Mouse (Mus musculus) stomach, embryonic 15.5 days (tissue): ENCODE results near the gene Dqx1. TPM values are rescaled to one million over a fixed set of nuclear protein-coding genes. Genes with fewer than 3 reads are reported as not detected.

Experiments
- ATAC-seq: fragments of 200-750 bp; cut with Nextera tagmentation; 2 replicates; pipeline ENCODE4 v1.8.0; 2017; ENCODE audit warnings: low read depth, moderate number of reproducible peaks, moderate TSS enrichment; ENCODE audit not compliant: insufficient read depth, low FRiP score
- H3K27ac ChIP-seq: fragments of 300-500 bp; sonication (generic); 2 replicates; pipeline ENCODE4 v1.5.1; 2015; ENCODE audit warnings: mild to moderate bottlenecking, inconsistent platforms
- H3K27me3 ChIP-seq: fragments of 300-500 bp; sonication (generic); replicated peaks from 2 replicates; pipeline ENCODE4 v1.6.1; 2015; ENCODE audit warnings: inconsistent platforms
- H3K36me3 ChIP-seq: fragments of 300-500 bp; sonication (generic); 2 replicates; pipeline ENCODE4 v1.6.1; 2015; ENCODE audit warnings: inconsistent platforms
- H3K4me1 ChIP-seq: fragments of 300-500 bp; sonication (generic); 2 replicates; pipeline ENCODE4 v1.6.1; 2015; ENCODE audit warnings: inconsistent platforms
- H3K4me2 ChIP-seq: fragments of 300-500 bp; sonication (generic); 2 replicates; pipeline ENCODE4 v1.6.1; 2015; ENCODE audit warnings: mild to moderate bottlenecking, inconsistent platforms
- H3K4me3 ChIP-seq: fragments of 300-500 bp; sonication (generic); replicated peaks from 2 replicates; pipeline ENCODE4 v1.5.1; 2015; ENCODE audit warnings: inconsistent platforms
- H3K9ac ChIP-seq: fragments of 300-500 bp; sonication (generic); 2 replicates; pipeline ENCODE4 v1.6.1; 2015; ENCODE audit warnings: inconsistent platforms
- H3K9me3 ChIP-seq: fragments of 300-500 bp; sonication (generic); 2 replicates; pipeline ENCODE4 v1.6.1; 2016; ENCODE audit warnings: inconsistent platforms
- WGBS: fragments of 180-500 bp; shearing (Covaris S2); methylation state at CpG from one replicate; pipeline ENCODE4 v1.1.7; 2015; 5-methylcytosine and 5-hydroxymethylcytosine counted together
- polyA plus RNA-seq: library from polyadenylated mRNA; unstranded; fragments of >200 nt; fragmentation: Nextera tagmentation; extraction: Ambion mirVana; gene quantifications from 2 replicates; pipeline ENCODE4 v1.2.1, GENCODE M21; 2015

Dqx1 gene
- polyA plus RNA-seq, 1 experiment from 2014 or later: 5.4 TPM

DNA sequence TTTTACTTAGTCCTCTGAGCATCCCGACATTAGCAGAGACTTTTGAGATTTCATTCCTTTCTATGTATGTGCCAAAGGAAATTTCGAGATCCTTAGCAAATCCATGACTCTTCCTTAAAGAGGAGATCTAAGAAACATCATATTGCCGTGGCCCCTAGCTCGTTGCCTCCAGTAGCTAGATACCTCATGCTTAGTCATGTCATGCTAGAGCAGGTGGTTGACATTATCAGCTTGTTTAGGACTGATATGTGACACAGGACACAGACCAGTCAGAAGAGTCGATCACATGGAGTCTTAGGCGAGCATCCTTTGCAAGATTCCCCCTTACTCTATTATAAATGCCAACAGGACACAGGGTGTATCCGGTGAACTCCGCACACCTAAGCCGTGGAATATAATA, 34.6 kb upstream of the Dqx1 start:
- no peak overlapping the region for H3K4me2 ChIP-seq
- no peak overlapping the region for H3K27ac ChIP-seq
- H3K9me3 ChIP-seq: no peaks in the 10 kb centered on the region
- ATAC-seq: peak; percentile 79; the same call in 1 of the 2 replicates
- no peaks in the 10 kb centered on the region for H3K27me3 ChIP-seq
- WGBS: 83% methylated on average over 9 of the region's 9 CpGs
- no peaks in the 10 kb centered on the region for H3K36me3 ChIP-seq
- no peak overlapping the region for H3K9ac ChIP-seq
- no peaks in the 10 kb centered on the region for H3K4me1 ChIP-seq
- no peak overlapping the region for H3K4me3 ChIP-seq

DNA sequence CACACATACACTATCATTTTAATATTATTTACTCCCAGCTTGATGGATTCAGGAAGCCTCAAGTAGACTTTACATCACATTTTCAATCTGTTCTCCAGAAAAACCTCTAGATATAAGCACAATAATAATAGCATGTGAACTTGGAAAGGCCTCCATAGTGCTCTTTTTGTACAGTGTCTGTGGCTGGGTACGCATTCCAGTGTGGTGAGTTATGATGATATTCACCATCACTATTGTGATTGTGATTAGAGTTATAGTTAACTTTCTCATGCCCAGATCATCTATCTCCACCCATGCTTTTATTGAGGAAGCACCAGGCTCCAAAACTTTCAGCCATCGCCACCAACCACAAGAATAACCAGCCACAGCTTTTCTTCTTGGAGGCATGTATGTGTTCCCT, 33.9 kb upstream of the Dqx1 start:
- Histone ChIP-seq H3K4me2 (no peak overlapping the region), H3K4me3 (no peak overlapping the region), H3K4me1 (no peaks in the 10 kb centered on the region), H3K36me3 (no peaks in the 10 kb centered on the region), H3K27me3 (no peaks in the 10 kb centered on the region), H3K9me3 (no peaks in the 10 kb centered on the region), H3K27ac (no peak overlapping the region), H3K9ac (no peak overlapping the region)
- ATAC-seq: no peak
- WGBS: 86% methylated on average over 2 of the region's 2 CpGs

DNA sequence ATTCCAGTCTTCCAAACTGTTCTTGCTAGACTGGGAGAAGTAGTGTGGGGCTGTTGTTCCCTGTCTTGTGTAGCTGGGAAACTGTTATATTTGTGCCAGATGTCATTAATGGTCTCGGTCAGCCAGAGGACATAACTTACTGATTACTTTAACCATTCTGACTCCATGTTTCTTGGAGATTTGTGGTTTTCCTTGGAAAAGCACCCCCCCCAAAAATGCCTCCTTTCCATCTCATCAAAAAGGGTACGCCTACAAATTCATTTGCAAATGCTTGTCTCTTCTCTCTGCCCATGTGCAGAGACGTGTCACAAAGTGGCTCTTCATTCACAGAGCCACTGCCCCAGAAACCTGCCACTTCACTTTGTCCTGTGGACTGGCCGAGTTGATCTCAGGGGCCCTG, 33.2 kb upstream of the Dqx1 start:
- Histone ChIP-seq H3K4me2 (no peak overlapping the region), H3K27me3 (no peaks in the 10 kb centered on the region), H3K36me3 (no peaks in the 10 kb centered on the region), H3K9me3 (no peaks in the 10 kb centered on the region), H3K4me3 (no peak overlapping the region), H3K27ac (no peak overlapping the region), H3K4me1 (no peaks in the 10 kb centered on the region), H3K9ac (no peak overlapping the region)
- 59% methylated on average over 4 of the region's 4 CpGs for WGBS
- no peak for ATAC-seq

DNA sequence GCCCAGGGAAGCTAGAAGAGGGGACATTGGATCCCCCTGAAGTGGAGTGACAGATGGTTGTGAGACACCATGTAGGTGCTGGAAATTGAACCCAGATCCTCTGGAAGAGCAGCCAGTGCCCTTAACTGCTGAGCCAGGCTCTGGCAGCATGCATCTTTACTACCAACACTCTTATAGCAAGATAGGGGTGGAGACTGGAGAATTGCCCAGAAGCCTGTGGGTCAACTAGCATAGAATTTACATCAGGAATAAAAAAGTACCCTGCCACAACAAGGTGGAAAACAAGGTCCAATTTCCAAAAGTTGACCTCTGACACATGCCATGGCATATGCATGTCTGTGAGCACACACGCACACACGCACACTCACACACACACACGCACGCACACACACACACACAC, 32.4 kb upstream of the Dqx1 start:
- no peaks in the 10 kb centered on the region for H3K36me3 ChIP-seq
- H3K4me3 ChIP-seq: no peak overlapping the region
- H3K27me3 ChIP-seq: no peaks in the 10 kb centered on the region
- no peaks in the 10 kb centered on the region for H3K4me1 ChIP-seq
- no peak overlapping the region for H3K27ac ChIP-seq
- H3K4me2 ChIP-seq: no peak overlapping the region
- no peak overlapping the region for H3K9ac ChIP-seq
- ATAC-seq: no peak
- WGBS: 92% methylated on average over 4 of the region's 4 CpGs
- H3K9me3 ChIP-seq: no peaks in the 10 kb centered on the region

DNA sequence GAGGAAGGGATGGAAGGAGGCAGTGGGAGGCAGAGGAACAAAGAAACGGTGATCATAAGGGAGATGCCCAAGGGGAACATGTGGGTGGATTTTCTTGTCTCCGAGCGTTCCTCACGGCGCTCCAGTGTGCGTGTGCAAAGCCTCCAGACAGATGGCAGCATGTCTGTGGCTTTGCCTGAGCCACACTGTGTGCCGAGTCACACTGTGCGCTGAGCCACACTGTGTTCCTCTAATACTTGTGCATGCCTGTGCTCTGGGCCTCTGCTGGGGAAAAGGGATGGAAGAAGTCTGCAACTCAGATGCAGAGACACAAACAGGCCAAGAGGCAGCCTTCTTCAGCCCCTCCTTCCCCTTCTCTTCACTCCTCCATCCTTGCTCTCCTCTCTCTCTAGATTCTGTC, 30.4 kb upstream of the Dqx1 start:
- WGBS: 74% methylated on average over 8 of the region's 8 CpGs
- Histone ChIP-seq H3K4me1 (peaks cover 3% of the 10 kb centered on the region), H3K36me3 (no peaks in the 10 kb centered on the region), H3K4me2 (no peak overlapping the region), H3K27me3 (peaks cover 7% of the 10 kb centered on the region; the same call in 1 of the 2 replicates), H3K9ac (no peak overlapping the region), H3K27ac (no peak overlapping the region), H3K4me3 (no peak overlapping the region), H3K9me3 (no peaks in the 10 kb centered on the region)
- ATAC-seq: no peak

DNA sequence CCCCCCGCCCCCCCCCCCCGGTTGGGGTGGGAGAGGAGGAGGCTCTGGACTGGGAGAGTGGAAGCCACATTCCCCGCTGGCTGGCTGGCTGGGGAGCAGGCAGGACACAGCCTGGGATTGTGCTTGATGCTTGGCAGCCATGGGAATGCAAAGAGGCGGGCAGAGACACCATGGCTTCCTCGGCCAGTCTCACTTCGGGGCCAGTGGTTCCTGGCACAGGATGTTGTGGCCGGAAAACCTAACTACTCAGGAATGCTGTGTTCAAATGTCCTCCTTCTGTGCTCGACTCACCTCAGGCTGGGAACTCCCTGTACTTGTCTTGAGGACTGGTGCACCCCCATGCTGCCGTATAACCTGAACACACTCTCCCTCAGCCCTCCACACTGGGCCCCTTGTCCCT, 29.9 kb upstream of the Dqx1 start:
- H3K27me3 ChIP-seq: peaks cover 7% of the 10 kb centered on the region; the same call in 1 of the 2 replicates
- H3K9me3 ChIP-seq: no peaks in the 10 kb centered on the region
- H3K4me3 ChIP-seq: no peak overlapping the region
- no peaks in the 10 kb centered on the region for H3K36me3 ChIP-seq
- no peak overlapping the region for H3K4me2 ChIP-seq
- H3K4me1 ChIP-seq: peaks cover 6% of the 10 kb centered on the region
- ATAC-seq: no peak
- H3K27ac ChIP-seq: no peak overlapping the region
- H3K9ac ChIP-seq: no peak overlapping the region
- 47% methylated on average over 7 of the region's 9 CpGs for WGBS

- H3K9ac ChIP-seq: no peak overlapping the region
These were observed 27.9 kb upstream of the Dqx1 start for GRCm38 (mm10) chr6:83029777-83030176.

DNA sequence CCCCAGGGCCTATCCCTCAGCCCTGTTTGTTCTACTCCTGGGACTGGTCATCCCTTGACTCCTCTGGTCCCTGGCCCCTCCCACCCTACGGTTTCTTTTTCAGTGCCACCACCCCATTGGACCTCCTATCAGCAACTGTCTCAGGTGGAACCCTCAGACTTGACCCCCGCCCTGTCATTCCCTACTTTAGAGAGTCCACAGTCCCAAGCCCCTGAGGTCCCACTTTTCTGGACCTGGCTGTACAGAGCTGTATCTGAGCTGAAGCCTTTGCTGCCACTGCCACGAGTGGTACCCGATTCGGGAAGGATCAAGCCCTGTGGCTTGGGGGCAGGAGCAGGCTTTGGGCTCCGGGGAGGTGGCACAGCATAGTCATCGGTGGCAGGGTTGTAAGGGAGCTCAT, 26.5 kb upstream of the Dqx1 start:
- peaks cover 23% of the 10 kb centered on the region for H3K4me1 ChIP-seq
- H3K27me3 ChIP-seq: peaks cover 7% of the 10 kb centered on the region; the same call in 1 of the 2 replicates
- no peak overlapping the region for H3K27ac ChIP-seq
- no peak overlapping the region for H3K4me3 ChIP-seq
- H3K9me3 ChIP-seq: no peaks in the 10 kb centered on the region
- no peaks in the 10 kb centered on the region for H3K36me3 ChIP-seq
- no peak overlapping the region for H3K4me2 ChIP-seq
- whole genome bisulfite sequencing: 75% methylated on average over 7 of the region's 7 CpGs
- ATAC-seq: no peak
- H3K9ac ChIP-seq: no peak overlapping the region

More at GRCm38 (mm10) chr6:83029777-83030176, 27.9 kb upstream of the Dqx1 start:
- no peaks in the 10 kb centered on the region for H3K36me3 ChIP-seq
- peaks cover 11% of the 10 kb centered on the region for H3K4me1 ChIP-seq
- H3K4me2 ChIP-seq: no peak overlapping the region
- H3K27ac ChIP-seq: no peak overlapping the region
- ATAC-seq: no peak
- H3K4me3 ChIP-seq: no peak overlapping the region
- no peaks in the 10 kb centered on the region for H3K9me3 ChIP-seq
- H3K27me3 ChIP-seq: peaks cover 7% of the 10 kb centered on the region; the same call in 1 of the 2 replicates
- WGBS: 47% methylated on average over 10 of the region's 10 CpGs

DNA sequence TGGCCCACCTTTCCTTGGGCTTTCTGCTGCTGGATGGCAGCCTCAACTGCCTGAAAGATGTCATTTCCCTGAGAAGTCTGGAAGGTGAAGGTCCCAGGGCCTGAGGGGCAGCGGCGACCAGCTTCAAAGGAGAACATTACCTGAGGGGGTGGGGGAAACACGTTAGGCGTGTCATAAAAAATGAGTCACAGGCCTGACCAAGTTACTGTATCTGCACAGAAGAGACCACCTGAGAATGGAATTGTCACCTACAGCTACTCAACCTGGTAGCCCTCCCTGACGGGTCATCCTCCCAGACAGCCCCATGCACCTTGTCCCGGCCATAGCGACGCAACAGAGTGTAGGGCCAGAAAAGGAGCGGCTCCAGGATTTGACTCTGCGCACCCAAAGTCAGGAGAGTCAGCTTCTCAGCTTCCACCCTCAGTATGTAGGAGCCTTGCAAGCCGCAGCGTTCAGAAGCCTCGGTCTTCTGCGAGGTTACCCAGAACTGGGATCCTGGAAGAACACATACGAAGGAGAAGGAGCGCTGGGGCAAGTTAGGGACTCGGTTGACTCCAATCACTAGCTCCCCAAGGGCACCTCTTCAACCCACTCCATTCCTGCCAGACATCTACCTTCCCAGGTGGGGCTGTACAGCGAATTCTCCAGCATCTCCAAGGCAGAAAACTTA, 25.6 kb upstream of the Dqx1 start:
- H3K9me3 ChIP-seq: no peaks in the 10 kb centered on the region
- no peaks in the 10 kb centered on the region for H3K36me3 ChIP-seq
- peak overlapping the region; percentile 71 for H3K4me2 ChIP-seq
- H3K4me1 ChIP-seq: peaks cover 23% of the 10 kb centered on the region
- ATAC-seq: no peak
- peak overlapping the region; percentile 58 for H3K4me3 ChIP-seq
- H3K27ac ChIP-seq: no peak overlapping the region
- 43% methylated on average over 18 of the region's 18 CpGs for WGBS
- peaks cover 7% of the 10 kb centered on the region; the same call in 1 of the 2 replicates for H3K27me3 ChIP-seq
- no peak overlapping the region for H3K9ac ChIP-seq

DNA sequence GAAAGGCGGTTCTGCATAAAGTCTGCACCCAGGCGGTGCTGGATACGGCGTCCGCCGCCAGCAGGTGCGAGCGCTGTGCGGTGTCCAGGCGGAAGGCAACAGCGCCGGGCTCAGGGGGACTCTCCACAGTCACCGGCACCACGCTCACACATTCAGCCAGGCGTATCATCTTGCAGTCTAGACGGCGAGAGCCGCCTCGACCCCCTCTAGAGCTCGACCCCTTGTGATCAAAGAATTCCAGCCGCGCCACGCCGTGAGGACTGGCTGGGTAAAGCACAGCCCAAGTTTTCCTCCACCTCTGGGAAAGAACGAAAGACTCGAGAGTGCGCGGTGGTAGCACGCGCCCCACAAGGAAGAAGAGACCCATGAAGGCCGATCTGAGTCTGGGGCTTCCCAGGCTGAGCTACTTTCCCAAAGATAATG, 24.9 kb upstream of the Dqx1 start:
- peak overlapping the region; percentile 45 for H3K9ac ChIP-seq
- ATAC-seq: peak; percentile 41
- peak overlapping the region; percentile 71 for H3K4me2 ChIP-seq
- no peaks in the 10 kb centered on the region for H3K36me3 ChIP-seq
- peaks cover 7% of the 10 kb centered on the region; the same call in 1 of the 2 replicates for H3K27me3 ChIP-seq
- peaks cover 23% of the 10 kb centered on the region for H3K4me1 ChIP-seq
- peak overlapping the region; percentile 58 for H3K4me3 ChIP-seq
- no peaks in the 10 kb centered on the region for H3K9me3 ChIP-seq
- 0% methylated on average over 31 of the region's 31 CpGs for WGBS
- H3K27ac ChIP-seq: peak overlapping the region; percentile 87

- under 1% methylated on average over 51 of the region's 51 CpGs for WGBS
- ATAC-seq: peak; percentile 87
These were observed 24.1 kb upstream of the Dqx1 start, which contains the start of the genes Dok1 and Loxl3 for GRCm38 (mm10) chr6:83033249-83034185. Gene Dok1, minus strand, starts transcription at chr6:83033471. Gene Loxl3, plus strand, starts transcription at chr6:83034173.

More at GRCm38 (mm10) chr6:83033249-83034185, 24.1 kb upstream of the Dqx1 start, which contains the start of the genes Dok1 and Loxl3:
- H3K9me3 ChIP-seq: no peaks in the 10 kb centered on the region
- H3K36me3 ChIP-seq: no peaks in the 10 kb centered on the region
- H3K4me2 ChIP-seq: peak within 1 kb of the TSS; percentile 71
- H3K4me3 ChIP-seq: peak within 1 kb of the TSS; percentile 58
- peak within 1 kb of the TSS; percentile 45 for H3K9ac ChIP-seq
- H3K27ac ChIP-seq: peak within 1 kb of the TSS; percentile 87
- peaks cover 7% of the 10 kb centered on the region; the same call in 1 of the 2 replicates for H3K27me3 ChIP-seq
- peaks cover 27% of the 10 kb centered on the region for H3K4me1 ChIP-seq
